Mouse (Mus musculus) urinary bladder, adult 2 months (tissue): ENCODE results near the gene Dock2. TPM values are rescaled to one million over a fixed set of nuclear protein-coding genes. Genes with fewer than 3 reads are reported as not detected.

ENCODE experiments used
- DNase-seq: peaks from one replicate; pipeline ENCODE4 v3.0.0; 2022; ENCODE audit warnings: low spot score
- polyA plus RNA-seq: library from polyadenylated mRNA; depleted of rRNA; stranded (reverse); fragments of >200 nt; gene quantifications from 2 replicates; pipeline ENCODE4 v1.2.3, GENCODE M21; 2012

The Dock2 gene
- polyA plus RNA-seq, 1 experiment: 2.4 TPM

- no peak for DNase-seq
Observed at GRCm38 (mm10) chr11:34424546-34424945, 359.1 kb downstream of the Dock2 start.

DNA sequence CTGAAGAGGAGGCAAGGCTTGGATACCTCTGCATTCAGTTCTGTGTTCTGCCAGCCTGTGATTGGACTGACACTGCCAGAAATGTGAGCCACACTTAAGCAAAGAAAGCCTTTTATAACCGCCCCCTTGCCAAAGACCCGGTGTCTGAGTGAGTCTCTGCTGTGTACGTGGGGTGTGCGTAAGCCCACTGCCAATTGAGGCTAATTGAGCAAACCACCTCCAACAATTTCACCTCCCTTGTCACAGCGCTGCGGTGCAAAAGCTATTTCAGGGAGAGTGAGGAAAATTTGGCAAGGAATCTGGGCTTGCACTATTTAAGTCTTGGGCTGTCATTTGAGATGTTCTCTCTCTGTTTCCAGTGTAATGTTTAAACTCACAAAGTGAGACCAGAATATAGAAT, 362.6 kb downstream of the Dock2 start:
- DNase-seq: no peak

GRCm38 (mm10) chr11:34416619-34416979, 367.1 kb downstream of the Dock2 start:
- DNase-seq: no peak

DNA sequence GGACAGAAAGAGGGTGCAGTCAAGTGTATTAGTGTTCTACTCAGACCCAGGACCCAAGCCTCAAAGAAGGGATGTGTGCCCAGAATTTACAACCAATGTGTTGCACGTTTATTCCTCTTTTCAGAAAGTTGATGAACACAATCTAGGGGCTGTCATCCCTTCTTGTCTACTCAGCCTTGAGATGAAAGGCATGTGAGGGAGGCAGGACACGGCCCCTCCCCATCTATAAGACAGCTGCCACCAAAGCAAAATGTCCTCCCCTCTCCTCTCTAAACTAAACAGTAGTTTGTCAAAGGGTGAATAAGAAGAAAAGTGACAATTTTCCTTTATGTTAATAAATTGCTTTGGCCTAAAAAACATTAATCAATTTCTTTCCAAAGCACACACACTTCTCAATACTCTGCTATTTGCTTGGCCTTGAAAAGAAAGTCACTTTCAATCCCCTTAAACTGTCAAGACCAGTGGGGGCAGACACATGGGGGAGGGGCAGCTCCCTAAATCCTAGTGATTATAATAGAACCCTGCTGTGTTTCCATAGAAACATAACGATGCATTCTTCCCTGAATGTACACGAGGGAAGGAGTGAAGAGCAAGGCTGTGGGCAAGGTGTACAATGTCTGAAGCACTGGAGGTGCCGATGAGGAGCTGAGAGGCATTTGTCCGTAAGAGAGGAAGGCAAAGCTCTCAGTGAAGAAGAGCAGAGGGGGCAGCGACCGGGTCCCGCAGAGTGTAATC, 367.6 kb downstream of the Dock2 start:
- no peak for DNase-seq

DNA sequence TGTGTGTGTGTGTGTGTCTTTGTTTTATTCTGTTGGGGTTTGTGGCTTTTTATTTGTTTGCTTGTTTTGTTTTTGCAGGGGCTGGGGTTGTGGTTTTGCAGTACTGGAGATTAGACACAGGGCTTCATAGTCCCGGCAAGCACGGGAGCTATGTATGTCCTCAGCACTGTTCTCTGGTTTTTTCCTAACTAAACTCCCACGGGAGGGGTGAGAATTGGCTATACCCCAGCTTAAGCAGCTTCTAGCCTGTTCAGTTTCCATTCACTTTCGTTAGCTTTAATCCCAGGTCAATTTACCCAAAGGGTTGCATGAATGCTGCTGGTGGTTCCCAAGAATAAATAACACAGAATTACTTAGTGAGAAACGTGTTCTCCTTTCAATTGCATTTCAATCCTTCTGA, 376.8 kb downstream of the Dock2 start:
- DNase-seq: no peak

GRCm38 (mm10) chr11:34406309-34406708, 377.4 kb downstream of the Dock2 start:
- DNase-seq: no peak

DNA sequence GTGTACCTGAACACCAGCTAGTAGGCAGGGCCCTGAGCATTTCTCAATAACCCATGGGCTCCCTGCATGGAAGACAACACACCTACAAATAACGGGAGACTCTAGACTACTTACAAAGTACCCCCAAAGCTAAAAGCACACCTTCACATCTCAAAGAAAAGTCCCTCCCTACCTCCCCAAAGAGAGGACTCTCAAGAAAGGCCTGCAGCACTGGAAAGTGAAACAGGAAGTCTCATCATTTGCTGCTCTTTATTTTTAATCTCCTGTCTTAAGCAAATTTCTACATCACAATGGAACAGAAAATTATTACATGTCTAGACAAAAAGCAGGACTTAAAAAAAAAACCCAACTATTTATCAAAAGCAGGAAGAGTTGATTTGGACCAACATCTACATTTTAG, 378.4 kb downstream of the Dock2 start:
- DNase-seq: no peak

DNA sequence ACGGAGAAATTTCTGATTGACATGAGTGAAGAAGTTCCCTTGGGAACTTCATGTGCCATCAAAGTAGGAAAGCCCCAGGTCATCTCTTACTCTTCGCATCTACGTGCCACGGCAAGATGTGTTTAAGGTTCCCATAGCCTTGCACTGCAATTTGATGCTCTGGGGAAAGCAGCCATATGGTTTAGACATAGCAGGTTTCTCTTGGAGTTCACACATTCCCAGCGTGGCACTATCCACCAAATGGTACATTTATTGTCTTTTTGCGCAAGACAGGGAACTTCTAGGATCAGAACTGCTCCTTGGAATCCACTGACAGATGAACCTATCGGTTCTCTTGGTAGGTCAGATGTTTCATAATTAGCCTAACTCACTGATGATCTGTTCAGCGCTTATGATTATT, 382.3 kb downstream of the Dock2 start:
- no peak for DNase-seq

DNA sequence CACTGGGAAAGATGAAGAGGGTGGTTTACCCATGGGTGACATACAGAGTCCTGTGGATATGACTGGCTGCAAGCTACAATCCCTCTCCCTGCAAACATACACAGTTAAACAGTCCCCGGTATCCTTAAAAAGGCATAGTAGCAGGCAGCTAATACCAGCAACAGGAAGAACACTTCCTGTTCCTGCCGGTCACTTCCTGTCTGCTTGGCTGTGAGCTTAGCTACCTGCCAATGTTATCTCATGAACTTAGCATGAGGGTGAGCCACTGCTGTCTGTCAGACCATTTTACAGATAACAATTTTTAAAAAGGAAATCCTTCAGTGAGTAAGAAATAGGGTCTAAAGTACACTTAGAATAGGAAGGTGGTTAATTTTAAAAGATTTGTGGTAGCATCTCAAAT, 385.1 kb downstream of the Dock2 start:
- no peak for DNase-seq

DNA sequence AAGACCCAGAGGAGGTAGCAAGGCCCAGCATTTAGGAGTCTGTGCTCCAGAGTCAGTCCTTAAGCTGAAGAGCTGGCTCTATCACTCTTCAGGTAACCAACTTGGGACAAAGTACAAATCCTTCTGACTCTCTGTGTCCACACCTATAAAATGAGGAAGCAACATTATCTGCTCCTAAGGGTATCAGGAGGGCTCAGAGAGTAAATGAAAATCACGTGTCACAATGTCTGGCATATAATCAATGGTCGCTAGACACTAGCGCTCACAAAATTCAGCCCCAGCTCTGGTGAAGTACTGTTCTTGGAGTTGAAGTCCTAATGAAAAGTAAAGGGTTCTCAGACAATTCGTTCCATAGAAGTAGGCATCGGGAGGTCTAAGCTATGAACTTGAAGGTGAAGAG, 386.0 kb downstream of the Dock2 start:
- DNase-seq: no peak

DNA sequence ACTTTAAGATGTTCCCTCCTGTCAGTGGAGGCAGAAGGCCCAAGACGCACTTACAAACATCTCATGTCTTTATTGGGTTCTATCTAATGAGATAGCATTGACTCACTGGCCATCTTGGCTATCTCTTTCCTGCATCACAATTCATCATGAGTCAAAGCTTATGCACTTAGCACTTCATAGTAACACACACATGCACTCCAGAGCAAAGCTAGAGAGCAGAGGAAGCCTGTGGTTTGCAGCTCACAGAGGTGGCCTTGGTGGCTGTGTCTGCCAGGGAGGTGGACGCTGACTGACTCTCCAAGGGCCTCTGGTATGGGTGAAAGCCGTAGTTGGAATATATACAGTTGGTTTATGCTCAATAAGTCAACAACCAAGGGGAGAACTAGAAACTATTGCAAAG, 387.9 kb downstream of the Dock2 start:
- no peak for DNase-seq

GRCm38 (mm10) chr11:34392105-34392504, 391.6 kb downstream of the Dock2 start:
- DNase-seq: no peak

DNA sequence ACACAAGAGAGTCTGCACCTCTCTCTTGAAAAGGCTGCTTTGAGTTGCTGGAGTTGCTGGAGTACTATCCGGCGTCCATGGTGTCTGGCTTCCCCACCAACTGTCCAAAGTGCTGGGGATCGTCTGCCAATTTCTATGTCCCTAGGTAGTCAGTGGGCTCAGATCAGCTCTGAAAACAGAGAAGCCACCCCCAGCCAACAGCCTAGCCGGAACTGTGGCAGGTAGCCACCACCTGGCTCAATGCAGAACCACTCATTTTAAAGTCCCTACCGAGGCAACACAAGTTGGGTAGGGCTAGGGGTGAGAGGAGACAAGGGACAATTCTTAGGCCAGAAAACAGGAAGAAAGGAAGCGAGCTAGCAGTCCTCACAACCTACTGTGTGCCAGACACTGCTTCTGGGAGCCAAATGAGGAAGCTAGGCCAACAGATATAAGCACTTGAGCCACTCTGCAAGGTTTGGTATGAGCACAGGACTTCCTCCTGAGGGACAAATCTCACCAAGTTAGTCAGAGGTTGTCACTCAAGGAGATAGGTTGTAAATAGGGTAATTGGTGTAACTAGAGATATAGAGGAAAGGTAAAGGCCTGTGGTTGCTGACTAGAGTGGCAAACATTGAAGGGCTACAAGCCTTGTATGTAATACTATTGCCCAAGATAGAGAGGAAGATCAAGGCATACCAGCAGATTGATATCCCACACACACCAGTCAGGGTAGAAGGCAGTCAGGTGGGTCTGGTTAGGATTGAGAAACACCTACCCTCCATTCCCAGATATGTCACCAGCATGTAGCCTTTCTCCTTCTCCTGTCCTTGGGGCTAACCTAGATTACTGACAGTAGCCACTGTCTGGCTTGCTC, 394.2 kb downstream of the Dock2 start:
- DNase-seq: no peak

DNA sequence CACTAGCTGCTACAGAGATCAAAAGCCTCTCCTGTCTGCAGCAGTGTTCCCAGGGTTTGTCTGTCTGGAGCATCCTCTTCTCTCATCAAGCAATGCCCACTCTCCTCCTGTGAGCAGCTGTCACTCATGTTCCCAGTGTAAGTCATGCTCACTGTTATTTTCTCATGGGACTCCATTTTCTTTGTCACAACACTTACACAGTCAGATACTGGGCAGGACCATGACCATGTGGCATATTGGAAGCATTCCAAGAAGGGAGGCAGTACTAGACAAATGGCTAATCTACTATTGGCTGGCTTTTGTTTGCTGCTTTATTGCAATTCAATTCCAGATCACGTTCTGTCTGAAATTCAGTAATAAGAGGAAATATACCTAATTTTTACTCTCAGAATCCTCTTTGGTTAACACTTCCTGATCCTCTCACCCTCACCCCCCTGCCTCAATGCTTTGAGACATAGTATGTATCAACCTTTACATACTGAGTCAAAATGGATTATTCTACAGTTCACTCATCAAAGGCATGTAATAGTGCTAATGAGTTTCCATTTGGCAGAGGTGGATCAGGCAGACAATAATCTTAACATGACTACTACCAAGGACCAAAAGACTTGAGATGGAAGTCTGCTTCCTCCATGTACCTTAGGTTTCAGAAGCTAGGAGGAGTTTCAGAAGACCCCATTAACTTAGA, 398.5 kb downstream of the Dock2 start:
- DNase-seq: no peak

DNA sequence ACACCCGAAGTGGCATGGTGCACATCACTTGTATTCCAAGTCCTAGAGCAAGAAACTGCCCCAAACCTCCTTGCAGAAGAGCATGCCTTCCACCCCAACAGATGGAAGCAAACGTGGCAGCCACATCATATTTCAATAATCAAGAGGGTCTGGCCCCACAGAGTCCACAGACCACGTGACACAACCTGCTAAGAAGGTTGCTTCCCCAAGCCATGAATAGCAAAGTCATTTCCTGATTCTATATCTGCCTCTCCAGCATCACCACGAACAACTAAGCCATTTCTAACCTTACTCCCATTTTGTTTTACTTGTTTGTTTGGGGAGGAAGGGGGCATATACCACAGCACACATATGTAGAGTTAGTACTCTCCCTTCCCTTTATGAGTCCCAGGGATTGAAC, 399.5 kb downstream of the Dock2 start:
- DNase-seq: no peak

DNA sequence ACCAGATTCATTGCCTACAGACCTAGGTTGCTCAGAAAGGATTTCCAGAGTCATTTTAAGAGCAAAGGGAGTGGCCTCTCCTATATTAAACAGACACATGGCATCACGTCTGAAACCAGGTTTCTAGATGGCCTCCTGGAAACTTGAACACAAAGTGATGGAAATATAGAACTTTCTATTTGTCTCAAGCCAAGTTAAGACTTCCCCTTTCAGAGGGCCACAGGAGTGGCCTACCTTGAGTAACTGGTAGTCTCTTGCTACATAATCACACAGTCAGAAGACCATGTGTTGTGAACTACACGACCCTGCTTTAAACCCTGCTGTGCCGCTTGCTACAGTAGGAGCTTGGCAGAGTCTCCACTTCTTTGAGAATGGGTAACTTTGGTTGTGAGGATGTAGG, 400.2 kb downstream of the Dock2 start:
- DNase-seq: no peak

- DNase-seq: no peak
Observed at GRCm38 (mm10) chr11:34377649-34378048, 406.0 kb downstream of the Dock2 start.

- no peak for DNase-seq
Observed at GRCm38 (mm10) chr11:34375557-34375956, 408.1 kb downstream of the Dock2 start.

DNA sequence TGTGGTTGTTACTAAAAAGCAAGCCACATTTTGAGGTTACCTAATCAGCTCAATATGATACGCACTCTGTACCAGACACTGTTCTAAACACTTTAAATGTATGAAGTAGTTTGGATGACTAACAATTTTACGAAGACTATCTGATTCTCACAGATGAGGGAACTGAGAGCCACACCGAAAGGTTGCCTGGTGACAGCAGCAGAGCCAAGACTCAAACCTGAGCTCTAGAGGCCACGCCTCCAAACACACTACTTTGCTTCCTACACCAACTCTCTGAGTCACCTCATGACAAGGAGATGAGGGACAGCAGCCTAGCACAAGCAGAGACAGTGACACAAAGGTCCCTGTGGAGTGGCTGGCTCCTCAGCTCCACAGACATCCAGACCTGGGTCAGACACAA, 411.5 kb downstream of the Dock2 start:
- no peak for DNase-seq

- no peak for DNase-seq
Observed at GRCm38 (mm10) chr11:34356109-34356508, 427.6 kb downstream of the Dock2 start.

DNA sequence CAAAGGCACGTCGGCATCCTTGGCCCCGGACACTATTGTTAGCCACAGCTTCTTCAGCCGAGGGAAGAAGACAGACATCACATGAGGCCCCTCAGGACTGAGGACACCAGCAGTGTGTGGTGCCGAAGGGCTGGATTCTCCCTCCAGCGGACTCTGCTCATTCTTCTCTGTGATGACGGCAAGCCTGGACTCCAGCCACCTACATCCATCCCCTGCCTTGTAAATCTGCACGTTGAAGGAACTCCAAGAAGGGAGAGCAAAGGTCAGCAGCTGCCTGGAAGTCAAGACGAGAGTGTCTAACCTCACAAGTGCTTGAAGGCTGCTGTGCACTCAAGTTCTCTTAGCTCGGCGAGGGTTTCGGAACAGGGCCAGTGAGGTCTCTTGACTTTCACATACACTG, 428.3 kb downstream of the Dock2 start:
- DNase-seq: no peak

GRCm38 (mm10) chr11:34349453-34350056, 434.1 kb downstream of the Dock2 start:
- DNase-seq: no peak
